Comparison of ENCODE assay signal across 13 mouse cellular contexts in genomic region chr16:45124230-45125203, GRCm38 (mm10). TPM values are rescaled to one million over a fixed set of nuclear protein-coding genes. Genes with fewer than 3 reads are reported as not detected.
DNase-seq lines count a peak whose midpoint lies in the region; ATAC-seq and TF ChIP-seq lines count a peak whose summit lies in the region.
"Had no signal": no experiment of that assay in that cellular context is flagged by ENCODE, and none has a peak within 500 bp of the region (broad histone marks: within the 10 kb centered on the region; RNA-seq: fewer than 3 reads in every experiment).

No protein-coding gene starts in this region.

- TF ChIP-seq CTCF in heart, adult 2 months (IDR thresholded peaks at IDR 0.05): no peak
- TF ChIP-seq CTCF in embryonic fibroblast, embryonic 13.5 days (IDR thresholded peaks at IDR 0.05; ENCODE audit: borderline replicate concordance, insufficient read depth, low read length): no peak

- H3K4me1 ChIP-seq in heart, embryonic 15.5 days (replicated peaks): peaks cover 19% of the 10 kb centered on the region
- H3K4me1 ChIP-seq in heart, adult 2 months (ENCODE audit: control insufficient read depth, insufficient read depth, low read length): peaks cover 3% of the 10 kb centered on the region
- H3K4me1 ChIP-seq in embryonic fibroblast, embryonic 13.5 days (ENCODE audit: control insufficient read depth, insufficient read depth, low read length): peaks cover 3% of the 10 kb centered on the region; the same call in 1 of the 2 replicates
- H3K4me1 ChIP-seq: liver, embryonic 12.5 days had no signal

- DNase-seq in heart, adult 2 months: no peak
- DNase-seq in 3T3-L1 (ENCODE audit: low read depth, low spot score): peak; percentile 69
- no peak for DNase-seq in thymus, adult 18-20 months
- DNase-seq: cerebellum, adult 11 months; gastrocnemius, postnatal 14 days; kidney, postnatal 25 days had no signal

- TF ChIP-seq EP300 in heart, adult 2 months (IDR thresholded peaks at IDR 0.05; ENCODE audit: insufficient read depth, low read depth, low read length): no peak

- no peak overlapping the region for H3K9ac ChIP-seq in heart, embryonic 15.5 days
- H3K9ac ChIP-seq in heart, adult 2 months (ENCODE audit: low read depth, low read length): no peak overlapping the region
- H3K9ac ChIP-seq: hindbrain, embryonic 14.5 days; liver, embryonic 12.5 days had no signal

- TF ChIP-seq POLR2A in heart, adult 2 months (IDR thresholded peaks at IDR 0.05; ENCODE audit: insufficient read depth, low read depth, low read length): no peak
- no peak for TF ChIP-seq POLR2A in embryonic fibroblast, embryonic 13.5 days (IDR thresholded peaks at IDR 0.05; ENCODE audit: low read depth, low read length)

- 43% methylated on average over 9 of the region's 9 CpGs for WGBS in heart, embryonic 15.5 days
- 57% methylated on average over 9 of the region's 9 CpGs for WGBS in heart, adult 2 months

- no peak for ATAC-seq in heart, embryonic 15.5 days (replicated peaks; ENCODE audit: insufficient number of reproducible peaks, insufficient read depth, low FRiP score, low read depth)
- ATAC-seq in CD4-positive, CD25-positive, alpha-beta regulatory T cell, adult 4 months: peak; percentile 93
- ATAC-seq in megakaryocyte-erythroid progenitor cell, adult 5-6 weeks (replicated peaks; ENCODE audit: low FRiP score, low TSS enrichment, poor library complexity, severe bottlenecking): no peak
- ATAC-seq: liver, embryonic 12.5 days had no signal

- H3K27ac ChIP-seq in heart, embryonic 15.5 days: 0 out of 2 replicates have a peak overlapping the region, but pooled peaks have one; percentile 20
- H3K27ac ChIP-seq in heart, adult 2 months: no peak overlapping the region
- peak overlapping the region; percentile 54 for H3K27ac ChIP-seq in embryonic fibroblast, embryonic 13.5 days (ENCODE audit: insufficient read depth, low read length)
- H3K27ac ChIP-seq: hindbrain, embryonic 14.5 days; liver, embryonic 12.5 days had no signal

- intact Hi-C loops in heart, adult 2 months (cut with DNase I): no loop called here

- no peak overlapping the region for H3K4me2 ChIP-seq in heart, embryonic 15.5 days
- H3K4me2 ChIP-seq: hindbrain, embryonic 14.5 days; liver, embryonic 12.5 days had no signal

- H3K79me2 ChIP-seq in heart, adult 2 months (replicated peaks; ENCODE audit: control insufficient read depth, insufficient read depth, low read length): no peaks in the 10 kb centered on the region

- H3K4me3 ChIP-seq in heart, embryonic 15.5 days: no peak overlapping the region
- no peak overlapping the region for H3K4me3 ChIP-seq in heart, adult 2 months
- no peak overlapping the region for H3K4me3 ChIP-seq in embryonic fibroblast, embryonic 13.5 days (ENCODE audit: insufficient read depth, low read length)
- H3K4me3 ChIP-seq: liver, embryonic 12.5 days; megakaryocyte, embryonic 14.5 days had no signal

- peaks cover 23% of the 10 kb centered on the region for H3K36me3 ChIP-seq in heart, embryonic 15.5 days
- H3K36me3 ChIP-seq in heart, adult 2 months (ENCODE audit: control insufficient read depth, insufficient read depth, low read length): peaks cover 9% of the 10 kb centered on the region
- H3K36me3 ChIP-seq: liver, embryonic 12.5 days had no signal

- no peaks in the 10 kb centered on the region for H3K27me3 ChIP-seq in heart, embryonic 15.5 days
- no peaks in the 10 kb centered on the region for H3K27me3 ChIP-seq in heart, adult 2 months (ENCODE audit: control insufficient read depth, insufficient read depth, low read length)
- H3K27me3 ChIP-seq: liver, embryonic 12.5 days had no signal

- no peaks in the 10 kb centered on the region for H3K9me3 ChIP-seq in heart, embryonic 15.5 days (replicated peaks)
- H3K9me3 ChIP-seq: liver, embryonic 12.5 days; megakaryocyte, embryonic 14.5 days had no signal

RNA-seq across cellular contexts. Expression of gene Ccdc80, which starts 31.3 kb away (rescaled TPM):
- 110 and 113 TPM in 2 replicates for polyA plus RNA-seq in heart, embryonic 15.5 days (2015; fragmentation: Nextera tagmentation; extraction: Ambion mirVana)
- 10 to 100 TPM; 64.0 to 65.3 TPM for total RNA-seq in heart, adult 2 months (2021)
- 43.4 and 59.4 TPM in 2 replicates for polyA plus RNA-seq in heart, adult 2 months (2012; rRNA removed)
- polyA plus RNA-seq in CD4-positive, CD25-positive, alpha-beta regulatory T cell, adult 4 months (2017; shearing (Covaris generic)): 1 to 10 TPM; 1.4 to 3.5 TPM
- polyA plus RNA-seq in embryonic fibroblast, embryonic 13.5 days (2011; ENCODE audit: insufficient read length, low read depth, missing spikeins): 640 and 641 TPM in 2 replicates
- total RNA-seq in megakaryocyte-erythroid progenitor cell, adult 5-6 weeks (2014; fragmentation: Nextera tagmentation): not detected in 2 replicates
- not detected in 2 replicates for total RNA-seq in megakaryocyte-erythroid progenitor cell, adult 5-6 weeks (2017)

RNA-seq across cellular contexts. Expression of gene Slc35a5, which starts 34.0 kb away (rescaled TPM):
- 12.7 and 15.3 TPM in 2 replicates for polyA plus RNA-seq in heart, embryonic 15.5 days (2015; fragmentation: Nextera tagmentation; extraction: Ambion mirVana)
- total RNA-seq in heart, adult 2 months (2021): 10 to 100 TPM in 1 of 2 experiments, 1 to 10 TPM in 1; 9.5 to 11.1 TPM
- polyA plus RNA-seq in heart, adult 2 months (2012; rRNA removed): 8.0 and 12.9 TPM in 2 replicates
- polyA plus RNA-seq in CD4-positive, CD25-positive, alpha-beta regulatory T cell, adult 4 months (2017; shearing (Covaris generic)): 10 to 100 TPM; 38.6 TPM
- 34.8 and 46.1 TPM in 2 replicates for polyA plus RNA-seq in embryonic fibroblast, embryonic 13.5 days (2011; ENCODE audit: insufficient read length, low read depth, missing spikeins)
- total RNA-seq in megakaryocyte-erythroid progenitor cell, adult 5-6 weeks (2014; fragmentation: Nextera tagmentation): 4.9 and 11.3 TPM in 2 replicates
- 4.3 and 12.1 TPM in 2 replicates for total RNA-seq in megakaryocyte-erythroid progenitor cell, adult 5-6 weeks (2017)

RNA-seq across cellular contexts. Expression of gene Atg3, which starts 34.1 kb away (rescaled TPM):
- polyA plus RNA-seq in heart, embryonic 15.5 days (2015; fragmentation: Nextera tagmentation; extraction: Ambion mirVana): 29.3 and 33.1 TPM in 2 replicates
- total RNA-seq in heart, adult 2 months (2021): 10 to 100 TPM; 19.1 to 22.7 TPM
- 7.6 and 11.1 TPM in 2 replicates for polyA plus RNA-seq in heart, adult 2 months (2012; rRNA removed)
- 10 to 100 TPM; 11.8 to 17.9 TPM for polyA plus RNA-seq in CD4-positive, CD25-positive, alpha-beta regulatory T cell, adult 4 months (2017; shearing (Covaris generic))
- polyA plus RNA-seq in embryonic fibroblast, embryonic 13.5 days (2011; ENCODE audit: insufficient read length, low read depth, missing spikeins): 57.1 and 72.5 TPM in 2 replicates
- 37.2 and 41.6 TPM in 2 replicates for total RNA-seq in megakaryocyte-erythroid progenitor cell, adult 5-6 weeks (2014; fragmentation: Nextera tagmentation)
- total RNA-seq in megakaryocyte-erythroid progenitor cell, adult 5-6 weeks (2017): 33.6 and 39.9 TPM in 2 replicates
